Mouse (Mus musculus) stomach, postnatal 0 days (tissue): ENCODE measurements at regions not wholly inside any gene's neighbourhood (a gene's known extent, or its start where the extent isn't known, plus 50 kb on each side); places are given as distances from the start of the nearest gene placed in this dataset.

ENCODE experiments used
- ATAC-seq: fragments of 200-750 bp; cut with Nextera tagmentation; 2 replicates; pipeline ENCODE4 v1.8.0; 2017; ENCODE audit not compliant: low FRiP score, low TSS enrichment
- DNase-seq: peaks from one replicate; pipeline ENCODE4 v3.0.0-alpha.2; 2016; ENCODE audit warnings: low spot score
- H3K27ac ChIP-seq: fragments of 300-500 bp; sonication (generic); replicated peaks from 2 replicates; pipeline ENCODE4 v1.5.1; 2014; ENCODE audit warnings: mild to moderate bottlenecking, control low read depth
- H3K27me3 ChIP-seq: fragments of 300-500 bp; sonication (generic); 2 replicates; pipeline ENCODE4 v1.6.1; 2014; ENCODE audit warnings: low read length; ENCODE audit not compliant: control insufficient read depth, insufficient read depth
- H3K36me3 ChIP-seq: fragments of 300-500 bp; sonication (generic); 2 replicates; pipeline ENCODE4 v1.6.1; 2014; ENCODE audit warnings: low read length, mixed read lengths; ENCODE audit not compliant: control insufficient read depth, insufficient read depth
- H3K4me1 ChIP-seq: fragments of 300-500 bp; sonication (generic); replicated peaks from 2 replicates; pipeline ENCODE4 v1.6.1; 2014; ENCODE audit warnings: antibody characterized with exemption; ENCODE audit not compliant: control insufficient read depth, insufficient read depth
- H3K4me2 ChIP-seq: fragments of 300-500 bp; sonication (generic); replicated peaks from 2 replicates; pipeline ENCODE4 v1.6.1; 2014; ENCODE audit warnings: low read depth, mild to moderate bottlenecking, control low read depth, moderate library complexity
- H3K4me3 ChIP-seq: fragments of 300-500 bp; sonication (generic); 2 replicates; pipeline ENCODE4 v1.5.1; 2014; ENCODE audit warnings: low read depth, low read length, control low read depth
- H3K9ac ChIP-seq: fragments of 300-500 bp; sonication (generic); 2 replicates; pipeline ENCODE4 v1.6.1; 2014; ENCODE audit warnings: mild to moderate bottlenecking, low read length, control low read depth, mixed read lengths
- H3K9me3 ChIP-seq: fragments of 300-500 bp; sonication (generic); 2 replicates; pipeline ENCODE4 v1.6.1; 2016; ENCODE audit warnings: low read length; ENCODE audit not compliant: control insufficient read depth
- CTCF ChIP-seq: IDR thresholded peaks from 2 replicates; pipeline ENCODE4 v1.5.1; 2016; ENCODE audit warnings: antibody characterized with exemption, low read depth, mild to moderate bottlenecking, moderate library complexity
- EP300 ChIP-seq: optimal IDR thresholded peaks from 2 replicates; pipeline ENCODE3; 2016; ENCODE audit warnings: antibody characterized with exemption
- WGBS: fragments of 180-500 bp; shearing (Covaris S2); extraction: QIAGEN DNeasy Blood & Tissue Kit; methylation state at CpG from one replicate; pipeline ENCODE4 v1.1.7; 2014; 5-methylcytosine and 5-hydroxymethylcytosine counted together

- TF ChIP-seq CTCF (no peak), EP300 (no peak)
- H3K9me3 ChIP-seq: no peaks in the 10 kb centered on the region
- no peaks in the 10 kb centered on the region for H3K4me1 ChIP-seq
- H3K9ac ChIP-seq: no peak overlapping the region
- H3K27me3 ChIP-seq: no peaks in the 10 kb centered on the region
- ATAC-seq (no peak), DNase-seq (no peak)
- no peaks in the 10 kb centered on the region for H3K36me3 ChIP-seq
- H3K4me3 ChIP-seq: no peak overlapping the region
- no peak overlapping the region for H3K27ac ChIP-seq
- WGBS: 81% methylated on average over 4 of the region's 4 CpGs
- no peak overlapping the region for H3K4me2 ChIP-seq
These were observed 244.0 kb upstream of the Irx5 start for GRCm38 (mm10) chr8:92113386-92113785.

- no peak overlapping the region for H3K9ac ChIP-seq
These were observed 252.9 kb upstream of the Irx5 start for GRCm38 (mm10) chr8:92104561-92104960.

GRCm38 (mm10) chr8:92102521-92102920, 254.9 kb upstream of the Irx5 start:
- no peak overlapping the region for H3K4me2 ChIP-seq
- H3K36me3 ChIP-seq: no peaks in the 10 kb centered on the region
- no peak overlapping the region for H3K9ac ChIP-seq
- no peak overlapping the region for H3K27ac ChIP-seq
- 78% methylated on average over 4 of the region's 4 CpGs for WGBS
- no peaks in the 10 kb centered on the region for H3K9me3 ChIP-seq
- no peak for ATAC-seq
- no peaks in the 10 kb centered on the region for H3K27me3 ChIP-seq
- H3K4me3 ChIP-seq: no peak overlapping the region
- no peaks in the 10 kb centered on the region for H3K4me1 ChIP-seq
- DNase-seq: no peak
- TF ChIP-seq EP300 (no peak), CTCF (no peak)

More at GRCm38 (mm10) chr8:92104561-92104960, 252.9 kb upstream of the Irx5 start:
- H3K27ac ChIP-seq: no peak overlapping the region
- peak; percentile 53; the same call in 1 of the 2 replicates for ATAC-seq
- DNase-seq: peak; percentile 40
- no peaks in the 10 kb centered on the region for H3K36me3 ChIP-seq
- no peaks in the 10 kb centered on the region for H3K4me1 ChIP-seq
- TF ChIP-seq EP300: no peak
- TF ChIP-seq CTCF: no peak
- WGBS: 24% methylated on average over 6 of the region's 6 CpGs
- H3K9me3 ChIP-seq: no peaks in the 10 kb centered on the region
- H3K4me3 ChIP-seq: no peak overlapping the region
- H3K4me2 ChIP-seq: no peak overlapping the region
- no peaks in the 10 kb centered on the region for H3K27me3 ChIP-seq

GRCm38 (mm10) chr8:92095276-92095675, 262.1 kb upstream of the Irx5 start:
- TF ChIP-seq CTCF (no peak), EP300 (no peak)
- Histone ChIP-seq H3K27me3 (no peaks in the 10 kb centered on the region), H3K9me3 (no peaks in the 10 kb centered on the region), H3K4me3 (no peak overlapping the region), H3K4me1 (no peaks in the 10 kb centered on the region), H3K4me2 (no peak overlapping the region), H3K9ac (no peak overlapping the region), H3K36me3 (no peaks in the 10 kb centered on the region), H3K27ac (no peak overlapping the region)
- ATAC-seq: no peak
- DNase-seq: no peak
- 70% methylated on average over 12 of the region's 12 CpGs for WGBS

- DNase-seq (no peak), ATAC-seq (no peak)
- H3K27me3 ChIP-seq: no peaks in the 10 kb centered on the region
- no peak for TF ChIP-seq CTCF
- no peak for TF ChIP-seq EP300
- H3K36me3 ChIP-seq: no peaks in the 10 kb centered on the region
- no peak overlapping the region for H3K9ac ChIP-seq
- no peaks in the 10 kb centered on the region for H3K4me1 ChIP-seq
- 60% methylated on average over 2 of the region's 2 CpGs for WGBS
- no peak overlapping the region for H3K4me3 ChIP-seq
- H3K4me2 ChIP-seq: no peak overlapping the region
- no peaks in the 10 kb centered on the region for H3K9me3 ChIP-seq
- H3K27ac ChIP-seq: no peak overlapping the region
These were observed 273.3 kb upstream of the Irx5 start for GRCm38 (mm10) chr8:92084124-92084523.

GRCm38 (mm10) chr8:92081900-92082299, 275.5 kb upstream of the Irx5 start:
- H3K4me3 ChIP-seq: no peak overlapping the region
- no peaks in the 10 kb centered on the region for H3K36me3 ChIP-seq
- no peak overlapping the region for H3K4me2 ChIP-seq
- H3K4me1 ChIP-seq: no peaks in the 10 kb centered on the region
- H3K27ac ChIP-seq: no peak overlapping the region
- ATAC-seq (no peak), DNase-seq (no peak)
- H3K9me3 ChIP-seq: no peaks in the 10 kb centered on the region
- WGBS: 85% methylated on average over 6 of the region's 6 CpGs
- H3K9ac ChIP-seq: no peak overlapping the region
- TF ChIP-seq CTCF: no peak
- TF ChIP-seq EP300: no peak
- no peaks in the 10 kb centered on the region for H3K27me3 ChIP-seq
